Mouse (Mus musculus): ENCODE data around the gene Usp50.

Usp50 gene

DNA sequence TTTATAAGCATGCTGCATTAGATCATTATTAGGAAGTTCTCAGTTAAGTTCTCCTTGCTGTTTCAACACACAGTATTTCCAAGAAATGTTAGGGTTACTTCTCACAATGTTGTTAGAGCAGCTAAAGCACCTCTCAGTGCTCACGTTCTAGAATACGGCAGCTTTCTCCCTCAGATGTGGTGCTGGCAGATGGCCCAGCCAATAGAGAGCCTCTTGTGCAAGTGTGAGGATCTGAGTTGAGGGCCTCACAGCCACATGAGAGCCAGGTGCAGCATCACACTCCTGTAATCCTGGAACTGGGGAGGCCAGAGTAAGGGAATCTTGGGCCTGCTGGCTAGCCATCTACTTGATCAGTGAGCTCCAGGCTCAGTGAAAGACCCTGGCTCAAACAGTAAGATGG, 43.0 kb downstream of the Usp50 start:
- DNase-seq, result no peak

DNA sequence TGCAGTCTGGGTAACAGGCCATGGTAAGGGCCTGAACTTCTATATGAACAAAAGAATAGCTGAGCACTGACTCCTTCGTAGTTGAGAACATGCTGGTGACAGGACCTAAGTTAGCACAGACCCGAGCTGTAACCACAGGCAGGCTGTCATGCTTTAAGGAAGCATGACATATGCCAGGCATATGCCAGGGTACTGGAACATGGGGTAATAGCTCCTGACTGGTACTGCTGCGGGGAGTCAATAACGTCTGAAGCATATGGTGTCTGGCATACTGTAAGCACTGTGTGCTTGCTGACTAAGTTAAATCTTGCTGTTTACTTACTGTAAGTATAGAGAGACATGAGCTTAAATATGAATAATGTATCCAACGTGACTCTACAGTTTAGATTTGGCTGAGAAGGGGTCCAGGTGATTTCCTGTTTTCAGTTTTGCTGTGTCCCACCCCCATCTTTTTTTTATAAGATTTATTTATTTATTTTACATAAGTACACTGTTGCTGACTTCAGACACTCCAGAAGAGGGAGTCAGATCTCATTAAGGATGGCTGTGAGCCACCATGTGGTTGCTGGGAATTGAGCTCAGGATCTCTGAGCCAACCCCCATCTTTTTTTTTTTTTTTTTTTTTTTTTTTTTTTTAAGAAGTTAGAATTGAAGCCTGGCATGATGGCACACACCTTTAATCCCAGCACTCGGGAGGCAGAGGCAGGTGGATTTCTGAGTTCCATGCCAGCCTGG, 47.8 kb downstream of the Usp50 start:
- DNase-seq, result no peak

DNA sequence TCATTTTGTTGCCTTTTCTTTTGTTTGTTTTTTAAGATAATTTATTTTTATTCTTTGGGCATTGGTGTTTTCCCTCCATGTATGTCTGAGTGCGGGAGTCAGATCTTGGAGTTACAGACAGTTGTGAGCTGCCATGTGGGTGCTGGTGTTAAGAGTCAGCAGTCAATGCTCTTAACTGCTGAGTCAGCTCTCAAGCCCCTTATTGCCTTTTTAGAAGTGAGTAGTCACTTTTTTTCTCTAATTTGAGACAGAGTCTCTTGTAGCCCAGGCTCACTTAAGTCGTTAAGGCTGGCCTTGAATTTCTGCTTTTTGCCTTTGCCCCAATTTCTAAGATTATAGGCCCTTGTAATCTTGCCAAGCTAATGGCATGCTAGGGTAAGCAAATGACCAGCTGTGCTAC, 52.8 kb downstream of the Usp50 start:
- DNase-seq, result no peak

DNA sequence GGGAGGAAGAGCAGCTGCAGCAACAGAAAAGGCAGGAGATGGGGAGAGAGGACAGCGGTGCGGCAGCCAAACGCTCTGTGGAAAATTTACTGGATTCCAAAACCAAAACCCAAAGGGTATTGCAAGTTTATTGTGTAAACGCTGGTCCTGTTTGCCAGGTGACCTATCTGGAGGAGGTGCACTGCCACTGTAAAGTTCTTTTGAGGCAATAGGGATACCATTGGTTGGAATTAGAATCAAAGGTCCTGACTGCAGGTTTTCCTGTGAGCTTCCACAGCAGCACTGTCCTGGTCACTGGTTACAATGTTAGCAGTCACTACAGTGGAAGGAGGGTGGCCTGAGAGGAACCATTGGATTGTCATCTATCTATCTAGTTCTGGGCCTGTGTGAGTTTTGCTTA, 54.1 kb downstream of the Usp50 start:
- no peak for DNase-seq

DNA sequence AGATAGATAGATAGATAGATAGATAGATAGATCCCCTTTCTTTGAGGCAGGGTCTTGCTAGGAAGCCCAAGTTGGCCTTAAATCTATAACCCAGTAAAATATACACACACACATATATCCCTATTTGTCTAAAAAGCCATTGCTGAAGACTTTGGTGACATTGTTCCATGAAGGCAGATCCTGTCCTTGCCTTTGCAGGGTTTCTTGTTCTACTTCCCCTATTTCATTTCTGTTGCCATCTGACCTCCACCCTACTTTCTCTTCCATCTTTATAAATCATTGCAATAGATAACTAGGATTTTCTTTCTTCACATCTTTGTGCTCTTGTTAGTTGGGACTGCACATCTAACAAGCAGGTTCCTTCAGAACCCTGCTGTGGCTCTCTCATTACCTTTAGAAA, 70.3 kb downstream of the Usp50 start:
- no peak for DNase-seq

DNA sequence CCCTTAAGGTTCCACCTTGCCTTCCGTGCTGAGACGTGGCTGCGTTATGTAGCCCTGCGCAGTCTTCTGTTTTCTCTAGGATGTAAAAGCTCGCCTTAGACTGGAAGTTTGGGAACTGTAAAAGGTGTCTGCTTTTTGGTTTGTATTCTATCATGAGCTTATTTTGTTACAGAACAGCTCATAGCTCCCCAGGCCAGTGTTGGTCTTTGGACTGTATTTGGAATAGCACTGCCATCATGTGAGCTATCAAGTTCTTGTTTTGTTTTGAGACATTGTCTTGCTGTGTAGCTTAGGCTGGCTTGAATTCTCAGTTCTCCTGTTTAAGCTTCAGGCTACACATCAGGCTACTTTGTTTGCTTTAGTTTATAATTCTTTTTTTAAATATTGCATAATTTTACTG, 70.7 kb downstream of the Usp50 start:
- DNase-seq, result no peak

DNA sequence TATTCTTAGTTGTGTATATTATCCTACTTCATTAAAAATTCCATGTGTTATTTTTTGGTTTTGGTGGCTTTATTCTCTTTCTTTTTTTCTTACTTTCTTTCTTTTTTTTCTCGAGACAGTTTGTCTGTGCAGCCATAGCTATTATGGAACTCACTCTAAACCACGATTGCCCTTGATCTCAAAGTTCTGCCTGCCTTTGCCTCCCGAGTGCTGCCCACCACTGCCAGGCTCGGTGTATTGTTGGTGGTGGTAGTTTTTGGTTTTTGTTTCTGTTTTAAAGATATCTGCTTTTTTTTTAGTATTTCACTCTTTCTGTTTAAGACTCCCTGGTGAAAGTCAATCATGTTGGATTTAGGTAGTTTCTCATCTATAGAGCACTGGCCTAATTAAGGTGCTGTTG, 74.9 kb downstream of the Usp50 start:
- no peak for DNase-seq

DNA sequence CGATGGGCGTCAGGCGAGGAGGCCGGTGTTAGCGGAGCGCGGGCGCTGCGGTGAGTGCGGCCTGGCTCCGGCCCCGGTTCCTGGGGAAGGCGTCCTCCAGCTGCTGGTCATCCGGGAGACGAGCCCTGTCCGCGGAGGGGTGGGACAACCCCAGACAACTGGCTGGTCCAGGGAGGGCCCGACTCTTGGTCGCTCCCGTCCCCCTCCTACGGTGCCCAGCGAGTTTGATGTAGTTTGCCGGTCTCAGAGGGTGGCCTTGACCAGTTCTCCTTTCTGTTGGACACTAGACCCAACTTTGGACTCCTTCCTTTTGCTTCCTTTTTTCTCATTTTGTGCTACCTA, 75.9 kb downstream of the Usp50 start:
- DNase-seq, result no peak

DNA sequence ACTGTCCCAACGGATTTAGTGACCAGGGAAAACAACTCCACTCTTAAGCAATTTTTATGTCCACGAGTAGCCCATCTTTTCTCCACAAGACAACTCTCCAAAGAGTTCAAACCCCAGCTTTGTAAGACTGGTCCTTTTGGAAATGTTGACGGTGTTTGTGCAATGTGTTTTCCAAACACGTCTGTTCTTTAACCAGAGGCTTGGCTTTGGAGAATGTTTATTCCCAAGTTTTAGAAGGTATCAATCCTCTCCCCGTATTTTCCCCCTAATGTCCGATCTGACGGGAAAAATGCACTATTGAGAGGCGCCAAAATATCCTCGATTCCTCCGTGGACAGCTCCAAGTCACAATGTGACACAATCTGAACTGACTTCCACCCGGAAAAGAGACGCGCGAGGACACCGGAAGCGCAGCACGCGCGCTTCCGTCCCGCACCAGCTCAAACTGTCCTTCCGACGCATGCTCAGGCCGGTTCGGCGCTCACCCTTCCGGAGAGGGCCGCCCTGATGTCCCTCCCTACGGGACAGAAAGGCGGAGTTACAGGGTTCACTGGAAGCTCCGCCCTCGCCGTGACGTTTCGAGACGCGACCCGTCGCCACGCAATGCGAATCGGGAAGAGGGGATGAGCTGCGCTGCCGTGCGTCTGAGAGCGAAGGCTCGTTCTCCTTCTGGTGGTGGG, 76.4 kb downstream of the Usp50 start, which contains the start of gene Usp8:
TSS of gene Usp8 (plus strand) at position 570 of the 679 bp plus-strand sequence.
- DNase-seq, result peak; percentile 99

DNA sequence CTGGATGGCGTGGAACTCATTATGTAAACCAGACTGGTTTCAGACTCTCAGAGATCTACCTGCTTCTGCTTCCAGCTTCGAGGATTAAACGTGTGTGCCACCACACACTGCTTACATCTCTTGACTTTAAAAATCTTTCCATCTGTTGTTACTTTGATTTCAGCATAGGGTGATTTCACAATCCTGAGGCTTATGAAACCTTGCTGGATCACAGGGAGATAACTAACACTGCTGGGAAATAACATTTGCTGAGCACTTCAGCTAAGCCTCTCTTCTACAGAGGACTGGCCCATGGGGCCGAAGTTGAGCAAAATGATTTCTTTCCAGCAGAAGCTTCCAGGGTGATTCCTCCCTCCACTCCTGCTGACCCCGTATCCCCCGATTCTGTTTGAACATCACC, 88.0 kb downstream of the Usp50 start:
- DNase-seq, result no peak

DNA sequence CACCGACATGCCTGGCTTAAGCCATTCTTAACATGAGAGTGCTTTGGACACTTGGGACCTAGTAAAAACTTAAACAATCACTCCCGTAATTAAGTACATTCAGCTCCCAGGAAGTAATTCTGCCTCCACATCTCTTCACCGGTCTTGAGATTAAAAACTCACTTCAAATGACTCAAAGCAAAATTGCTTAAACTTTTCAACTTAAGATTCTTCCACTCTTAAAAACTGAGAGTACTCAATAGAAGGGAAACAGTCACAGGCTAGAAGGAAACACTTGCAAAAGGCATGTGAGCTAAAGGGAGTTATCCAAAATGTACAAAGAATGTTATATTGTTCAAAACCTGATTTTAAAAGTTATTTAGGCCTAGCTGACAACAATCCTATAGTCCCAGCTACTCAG, 92.0 kb downstream of the Usp50 start:
- DNase-seq, result no peak

DNA sequence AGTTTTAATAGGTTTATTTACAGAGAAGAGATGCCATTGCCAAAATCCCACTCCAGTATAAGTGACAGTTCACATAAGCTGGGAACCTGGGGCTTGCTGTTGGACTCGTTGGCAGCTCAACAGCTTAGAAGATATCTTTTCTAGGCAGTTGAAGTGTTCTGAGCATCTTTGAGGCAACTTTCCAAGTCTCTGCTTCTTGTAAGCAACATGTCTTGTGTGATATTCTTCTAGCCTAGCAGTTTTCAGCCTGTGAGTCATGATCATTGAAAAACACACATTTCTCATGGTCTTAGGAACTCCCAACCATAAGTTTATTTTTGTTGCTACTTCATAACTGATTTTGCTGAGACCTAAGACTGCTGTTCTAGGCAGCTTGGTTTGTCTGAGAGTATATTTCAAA, 100.3 kb downstream of the Usp50 start:
- DNase-seq, result no peak

DNA sequence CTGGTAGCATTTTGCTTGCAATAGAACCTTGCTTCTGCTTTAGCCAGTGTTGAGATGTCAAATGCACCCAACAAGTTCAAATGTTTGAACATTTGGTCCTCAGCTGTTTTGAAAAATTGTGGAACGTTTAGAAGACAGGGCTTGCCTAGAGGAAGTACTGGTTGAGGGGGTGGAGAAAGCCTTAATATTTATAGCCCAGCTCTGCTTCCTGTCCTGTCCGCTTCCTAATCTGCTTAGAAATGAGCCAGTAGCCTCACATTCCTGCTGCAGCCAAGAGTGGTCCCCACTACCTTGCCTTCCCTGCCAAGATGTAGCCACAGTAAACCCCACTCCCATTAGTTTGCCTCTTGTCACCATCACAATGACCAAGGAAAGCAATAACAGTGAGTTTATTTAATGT, 100.9 kb downstream of the Usp50 start:
- peak; percentile 16 for DNase-seq

DNA sequence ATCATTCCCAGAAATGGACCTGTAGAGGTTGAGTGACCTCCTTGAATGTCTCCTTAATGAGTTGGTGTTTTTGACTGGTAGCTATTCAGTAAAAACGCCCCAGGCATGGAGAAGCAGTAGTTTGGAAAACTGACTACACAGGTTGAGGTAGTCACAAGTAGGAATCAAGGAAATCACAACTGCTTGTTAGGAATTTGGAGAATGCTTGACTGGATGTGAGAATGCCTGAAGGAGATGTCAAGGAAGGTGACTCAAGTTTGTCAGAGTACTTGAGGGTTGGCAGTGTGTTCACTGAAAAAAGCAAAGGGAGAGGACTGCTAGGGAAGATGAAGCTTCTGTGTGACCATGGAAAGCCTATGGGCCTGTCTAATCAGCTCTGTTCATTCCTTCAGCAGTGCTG, 105.9 kb downstream of the Usp50 start:
- DNase-seq, result no peak

DNA sequence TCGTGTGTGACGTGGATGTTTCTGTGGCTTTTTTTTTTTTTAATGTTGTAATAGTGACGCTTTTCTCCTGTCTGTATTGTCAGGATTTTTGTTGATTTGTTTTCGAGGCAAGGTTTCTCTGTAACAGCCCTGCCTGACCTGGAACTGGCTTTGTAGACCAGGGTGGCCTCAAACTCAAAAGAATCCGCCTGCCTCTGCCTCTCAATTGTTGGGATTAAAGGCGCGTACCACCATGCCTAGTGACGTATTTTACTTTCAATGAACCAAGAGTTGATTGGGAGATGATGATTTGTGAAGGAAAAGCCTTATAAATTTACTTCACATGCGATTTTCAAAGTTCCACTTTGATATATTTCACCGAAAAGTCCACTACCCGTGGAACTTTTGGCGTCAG, 107.2 kb downstream of the Usp50 start, which contains the start of gene Gabpb1:
TSS of gene Gabpb1 (minus strand) at position 216 of the 394 bp plus-strand sequence.
- no peak for DNase-seq

DNA sequence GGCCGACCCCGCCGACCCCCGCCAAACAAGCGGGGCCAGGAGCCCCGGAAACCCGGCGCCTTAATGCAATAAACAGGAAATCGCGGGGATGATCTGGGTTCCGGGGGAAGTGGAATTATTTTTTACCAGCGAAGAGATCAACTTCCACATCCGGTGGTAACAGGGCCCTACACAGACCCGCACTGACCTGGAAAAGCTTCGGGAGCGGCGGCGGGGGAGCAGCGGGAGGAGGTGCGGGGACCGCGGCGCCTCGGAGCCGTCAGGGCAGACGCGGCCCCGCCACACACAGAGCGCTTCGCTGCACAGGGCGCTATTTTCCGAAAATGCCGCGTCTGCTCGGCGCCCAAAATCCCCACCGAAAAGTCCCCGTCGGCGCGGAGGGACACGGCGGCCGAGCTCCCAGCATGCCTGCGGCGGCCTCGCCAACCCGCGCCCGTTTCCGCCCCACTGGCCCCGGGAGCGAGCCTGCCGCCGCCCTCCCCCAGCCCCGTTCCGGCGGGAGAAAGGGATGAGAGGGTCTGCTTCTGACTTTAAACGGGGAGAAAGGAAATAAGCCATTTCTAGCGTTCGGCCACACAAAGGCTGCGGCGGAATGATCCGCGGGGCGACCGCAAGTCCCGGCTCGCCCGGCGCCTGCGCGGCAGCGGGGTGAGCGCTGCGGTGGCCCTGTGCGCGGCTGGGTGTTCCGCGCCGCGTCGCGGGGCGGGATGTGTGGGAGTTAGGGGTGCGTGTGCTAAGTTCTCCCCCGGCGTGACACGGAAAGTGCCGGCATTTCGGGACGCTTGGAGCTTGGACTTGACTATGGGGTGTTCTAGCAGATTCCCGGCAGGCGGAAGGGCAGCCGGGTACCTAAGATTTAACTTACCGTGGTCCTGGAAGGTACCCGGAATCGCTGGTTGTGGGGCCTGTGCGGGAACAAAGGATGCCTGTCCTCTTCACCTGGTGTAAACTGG, 107.8 kb downstream of the Usp50 start:
- peak; percentile 92 for DNase-seq

DNA sequence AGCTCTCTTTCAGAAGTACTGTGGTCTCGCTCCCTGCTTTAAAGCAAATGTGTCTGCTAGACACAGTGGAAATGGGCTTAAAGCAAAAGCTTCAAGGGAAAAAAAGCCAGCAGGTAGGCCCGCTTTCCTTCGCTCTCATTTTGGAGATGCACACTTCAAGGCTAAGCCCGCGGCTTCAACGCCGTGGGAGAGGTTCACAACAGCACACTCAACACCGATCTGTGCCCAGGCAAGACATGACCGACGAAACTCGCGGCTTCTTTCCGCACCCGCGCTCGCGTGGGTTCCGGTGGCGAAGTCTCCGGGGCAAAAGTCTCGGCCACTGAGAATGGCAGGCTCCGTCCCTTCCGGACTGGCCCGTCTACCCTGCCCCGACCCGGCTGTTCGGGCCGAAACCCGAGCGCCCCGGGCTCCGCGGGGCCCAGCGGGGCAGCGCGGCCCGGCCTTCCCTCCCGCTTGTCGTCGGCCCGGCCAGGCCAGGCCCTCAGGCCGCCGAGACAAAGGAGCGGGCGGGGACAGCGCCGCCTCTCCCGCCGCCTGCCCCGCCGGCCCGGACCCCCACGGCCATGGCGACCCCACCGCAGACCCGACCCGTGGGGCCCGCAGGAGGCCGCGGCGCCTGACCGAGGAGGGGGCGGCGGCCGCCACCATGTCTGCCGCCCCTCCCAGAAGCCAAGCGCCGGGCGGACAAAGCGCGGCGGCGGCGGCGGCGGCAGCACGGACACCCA, 108.7 kb downstream of the Usp50 start:
- DNase-seq, result peak; percentile 68

DNA sequence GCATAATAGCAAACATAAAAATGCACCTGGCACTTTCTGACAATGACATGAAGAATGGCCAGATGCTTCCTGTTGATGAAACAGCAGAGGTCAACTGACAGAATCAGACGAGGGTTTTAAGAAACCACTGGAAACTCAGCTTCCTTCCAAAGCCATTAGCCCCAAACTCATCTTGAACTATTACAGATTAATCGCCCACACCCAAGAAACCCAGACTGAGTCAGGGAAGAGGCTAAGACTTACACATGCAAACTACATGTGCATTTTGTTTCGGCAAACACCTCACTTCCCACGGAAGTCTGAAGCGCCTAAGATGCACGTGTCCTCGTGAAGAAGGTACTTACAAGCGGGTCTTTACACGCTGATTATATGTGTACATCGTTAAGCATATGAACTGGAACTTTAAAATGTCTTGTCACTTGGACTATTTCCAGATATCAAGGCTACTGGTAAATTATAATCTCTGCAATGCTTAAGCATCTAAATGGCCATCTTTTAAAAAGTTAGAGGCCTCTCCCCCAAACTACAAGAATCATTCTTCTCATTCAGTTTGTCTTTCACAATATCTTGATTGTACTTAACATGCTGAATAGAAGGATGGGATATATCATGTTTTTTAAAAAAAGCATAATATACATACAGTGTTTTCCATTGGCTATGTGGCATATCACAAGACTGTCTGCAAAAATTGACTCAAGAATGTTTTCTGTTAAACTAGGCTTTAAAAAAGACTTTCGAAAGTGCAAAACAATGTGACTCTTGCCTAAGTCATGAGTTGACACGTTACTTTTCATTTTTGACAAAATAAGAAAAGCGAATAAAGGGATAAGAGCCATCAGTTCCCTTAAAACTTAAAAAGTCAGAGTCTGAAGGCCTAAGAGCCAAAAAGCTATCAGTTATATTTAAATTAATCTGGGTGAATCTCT, 109.7 kb downstream of the Usp50 start:
- DNase-seq, result no peak

DNA sequence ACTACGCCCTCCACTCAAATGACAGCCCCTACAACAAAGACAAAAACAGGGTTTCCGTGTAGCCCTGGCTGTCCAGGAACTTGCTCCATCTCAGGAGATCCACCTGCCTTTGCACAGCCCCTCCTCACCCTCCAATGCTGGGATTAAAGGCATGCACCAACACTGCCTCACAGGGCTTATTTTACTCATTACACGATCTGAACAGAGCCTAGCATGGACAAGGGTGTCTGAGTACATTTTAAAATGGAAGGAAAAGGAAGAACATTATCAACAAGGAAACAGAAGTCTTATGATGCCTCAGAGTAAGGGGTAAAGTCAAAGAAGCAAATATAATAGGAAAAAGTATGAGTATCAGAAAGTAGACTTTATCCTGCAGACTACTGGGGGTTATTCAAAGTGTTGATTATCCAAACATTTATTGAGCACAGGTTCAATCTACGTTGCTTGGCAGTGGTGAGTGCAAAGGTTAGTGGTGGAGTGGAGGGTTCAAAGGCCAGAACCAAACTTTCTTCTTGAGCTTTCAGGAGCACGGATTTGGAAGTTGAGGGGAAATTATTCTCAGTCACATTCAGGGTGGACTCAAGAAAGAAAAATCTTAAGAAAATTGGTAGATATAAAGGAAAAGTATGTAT, 114.5 kb downstream of the Usp50 start:
- no peak for DNase-seq

DNA sequence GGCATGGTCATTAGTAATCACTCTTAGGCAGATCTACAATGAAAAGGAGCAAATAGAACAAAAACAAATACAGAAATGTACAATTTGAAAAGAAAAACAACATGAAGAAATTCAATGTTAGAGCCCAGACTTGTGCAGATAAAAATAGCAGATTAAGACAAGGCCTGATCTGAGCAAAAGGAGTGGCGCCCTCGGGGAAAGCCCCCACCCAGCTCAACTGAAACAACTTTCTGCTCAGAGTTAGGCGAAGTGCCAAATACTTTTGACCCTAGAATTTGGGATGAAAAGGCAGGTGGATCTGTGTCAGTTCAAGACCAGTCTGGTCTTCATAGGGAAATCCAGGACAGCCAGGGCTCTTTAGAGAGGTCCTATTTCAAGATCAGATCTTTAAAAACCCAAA, 117.3 kb downstream of the Usp50 start:
- no peak for DNase-seq

DNA sequence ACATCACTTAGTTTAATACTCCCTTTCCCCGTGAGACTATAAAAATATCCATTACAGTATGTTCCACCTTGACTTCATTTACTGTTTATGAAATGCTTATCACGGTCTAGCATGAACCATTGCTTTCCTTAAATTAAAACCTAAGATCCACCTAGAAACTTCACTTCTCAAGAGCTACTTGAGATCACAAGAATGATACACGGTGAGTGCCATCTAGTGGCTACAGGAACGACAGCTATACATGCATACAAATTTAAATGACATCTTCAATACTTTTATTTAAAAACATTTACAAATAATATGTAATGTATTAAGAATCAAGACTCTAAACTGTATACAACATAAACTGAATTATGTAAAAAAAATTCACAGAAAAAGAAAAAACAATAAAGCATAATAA, 119.8 kb downstream of the Usp50 start:
- DNase-seq, result peak; percentile 63

All from kidney, postnatal 10 days (tissue).